Mouse (Mus musculus): ENCODE measurements around the gene Lrig1.
"Not testable (repeated sequence)": the region's sequence is repeated elsewhere in the genome, so short reads cannot be mapped to it uniquely, and the experiment has no call there.

Gene Lrig1

GRCm38 (mm10) chr6:94563203-94563940, 136.6 kb downstream of the Lrig1 start:
- DNase-seq: peak in 1 of 2 experiments; percentile 7

- DNase-seq: no peak
These were observed 138.6 kb downstream of the Lrig1 start for GRCm38 (mm10) chr6:94561346-94561745.

GRCm38 (mm10) chr6:94560896-94561295, 139.1 kb downstream of the Lrig1 start:
- DNase-seq: no peak

- DNase-seq: not testable (repeated sequence)
These were observed 141.4 kb downstream of the Lrig1 start for GRCm38 (mm10) chr6:94558603-94559002.
